Mouse (Mus musculus) myocyte (in vitro differentiated cells): ENCODE results near the gene Fgf11. TPM values are rescaled to one million over a fixed set of nuclear protein-coding genes. Genes with fewer than 3 reads are reported as not detected.

Experiments
- H3K27me3 ChIP-seq: one replicate; pipeline ENCODE4 v1.6.1; 2011; ENCODE audit not compliant: control insufficient read depth, insufficient read depth, insufficient read length
- H3K36me3 ChIP-seq: one replicate; pipeline ENCODE4 v1.6.1; 2011; ENCODE audit not compliant: control insufficient read depth, insufficient read depth
- H3K4me2 ChIP-seq: one replicate; pipeline ENCODE4 v1.6.1; 2011; ENCODE audit warnings: low read depth, control low read depth
- H3K4me3 ChIP-seq: one replicate; pipeline ENCODE4 v1.5.1; 2011; ENCODE audit warnings: mild to moderate bottlenecking, control low read depth, moderate library complexity
- H3K79me2 ChIP-seq: one replicate; pipeline ENCODE4 v1.6.1; 2011; ENCODE audit not compliant: control insufficient read depth, insufficient read depth
- H3ac ChIP-seq: one replicate; pipeline ENCODE4 v1.6.1; 2011; ENCODE audit not compliant: control insufficient read depth, insufficient read length
- CEBPB ChIP-seq: IDR thresholded peaks from 2 replicates; pipeline ENCODE4 v1.6.1; 2011; ENCODE audit warnings: mild to moderate bottlenecking, moderate library complexity; ENCODE audit not compliant: poor library complexity, insufficient read depth, severe bottlenecking
- E2F4 ChIP-seq: IDR thresholded peaks from one replicate; pipeline ENCODE4 v1.6.1; 2011; ENCODE audit warnings: mild to moderate bottlenecking, control low read depth, moderate library complexity; ENCODE audit not compliant: insufficient read depth
- MAX ChIP-seq: IDR thresholded peaks from one replicate; pipeline ENCODE4 v1.6.1; 2011; ENCODE audit warnings: low read depth, mild to moderate bottlenecking, control low read depth
- MYOD1 ChIP-seq, 3 experiments: IDR thresholded peaks; one replicate each; pipeline ENCODE4 v1.6.1; 2011; ENCODE audit warnings: control low read depth in 2 of 3, low read depth in 2 of 3, mild to moderate bottlenecking in 2 of 3, moderate library complexity in 1 of 3; ENCODE audit not compliant: insufficient read length in 2 of 3, control insufficient read depth in 1 of 3
- MYOG ChIP-seq, 3 experiments: IDR thresholded peaks; one replicate each; pipeline ENCODE4 v1.6.1; 2011; ENCODE audit warnings: control low read depth in 2 of 3, low read depth in 2 of 3, mild to moderate bottlenecking in 2 of 3; ENCODE audit not compliant: insufficient read length in 2 of 3, control insufficient read depth in 1 of 3, insufficient read depth in 1 of 3
- POLR2A ChIP-seq: IDR thresholded peaks from one replicate; pipeline ENCODE4 v1.6.1; 2011; ENCODE audit warnings: low read depth, mild to moderate bottlenecking, control low read depth, moderate library complexity; ENCODE audit not compliant: insufficient read length
- POLR2AphosphoS2 ChIP-seq: IDR thresholded peaks from one replicate; pipeline ENCODE4 v1.6.1; 2011; ENCODE audit warnings: low read depth, control low read depth; ENCODE audit not compliant: insufficient read length
- REST ChIP-seq: IDR thresholded peaks from one replicate; pipeline ENCODE4 v1.6.1; 2011; ENCODE audit warnings: mild to moderate bottlenecking, control low read depth, moderate library complexity; ENCODE audit not compliant: insufficient read depth, insufficient read length
- SRF ChIP-seq: IDR thresholded peaks from one replicate; pipeline ENCODE4 v1.6.1; 2011; ENCODE audit warnings: low read depth; ENCODE audit not compliant: control insufficient read depth, insufficient read length
- TCF12 ChIP-seq: IDR thresholded peaks from one replicate; pipeline ENCODE4 v1.6.1; 2011; ENCODE audit warnings: mild to moderate bottlenecking, control low read depth; ENCODE audit not compliant: poor library complexity, insufficient read depth, severe bottlenecking
- TCF3 ChIP-seq: IDR thresholded peaks from one replicate; pipeline ENCODE4 v1.6.1; 2011; ENCODE audit warnings: low read depth, control low read depth; ENCODE audit not compliant: insufficient read length
- USF1 ChIP-seq: IDR thresholded peaks from one replicate; pipeline ENCODE4 v1.6.1; 2011; ENCODE audit warnings: low read depth, mild to moderate bottlenecking, control low read depth, moderate library complexity
- polyA plus RNA-seq: library from polyadenylated mRNA; unstranded; fragments of >200 nt; fragmentation: generic; extraction: Trizol; gene quantifications from one replicate; pipeline ENCODE4 v1.2.1, GENCODE M21; 2012; ENCODE audit warnings: missing spikeins

The Fgf11 gene
- polyA plus RNA-seq = 17.5 TPM

GRCm38 (mm10) chr11:69801379-69801977, at the start of gene Fgf11:
Gene Fgf11 (minus strand): TSS chr11:69801857.
- H3K36me3 ChIP-seq = peaks cover 4% of the 10 kb centered on the region
- H3K4me3 ChIP-seq = peak within 1 kb of the TSS; percentile 65
- H3K27me3 ChIP-seq = no peaks in the 10 kb centered on the region
- peak within 1 kb of the TSS; percentile 3 for H3ac ChIP-seq
- TF ChIP-seq POLR2AphosphoS2 (peak; percentile 30), E2F4 (no peak), REST (no peak), SRF (no peak), MYOG (IDR thresholded peaks at IDR 0.05; ENCODE audit: control insufficient read depth in 1 of 3, insufficient read depth in 1 of 3, insufficient read length in 2 of 3, low read depth in 2 of 3) (peak in 1 of 3 experiments; percentile 30), POLR2A (peak; percentile 19), TCF3 (no peak), USF1 (no peak)
- peak within 1 kb of the TSS; percentile 99 for H3K4me2 ChIP-seq
- no peaks in the 10 kb centered on the region for H3K79me2 ChIP-seq

GRCm38 (mm10) chr11:69850754-69851153, 49.1 kb upstream of the Fgf11 start:
- H3K27me3 ChIP-seq = peaks cover 3% of the 10 kb centered on the region
- H3K4me2 ChIP-seq = no peak overlapping the region
- peaks cover 12% of the 10 kb centered on the region for H3K36me3 ChIP-seq
- TF ChIP-seq MYOG (IDR thresholded peaks at IDR 0.05; ENCODE audit: control insufficient read depth in 1 of 3, insufficient read depth in 1 of 3, insufficient read length in 2 of 3, low read depth in 2 of 3) = no peak
- no peak for TF ChIP-seq E2F4
- TF ChIP-seq MAX = no peak
- no peak for TF ChIP-seq TCF12
- no peak for TF ChIP-seq POLR2AphosphoS2
- TF ChIP-seq TCF3 = no peak
- no peak overlapping the region for H3K4me3 ChIP-seq
- no peak overlapping the region for H3ac ChIP-seq
- H3K79me2 ChIP-seq = peaks cover 9% of the 10 kb centered on the region

- Histone ChIP-seq H3K36me3 (peaks cover 12% of the 10 kb centered on the region), H3ac (no peak overlapping the region), H3K79me2 (peaks cover 9% of the 10 kb centered on the region), H3K4me2 (no peak overlapping the region), H3K27me3 (no peaks in the 10 kb centered on the region), H3K4me3 (no peak overlapping the region)
- no peak for TF ChIP-seq MAX
- no peak for TF ChIP-seq USF1
- no peak for TF ChIP-seq TCF3
- no peak for TF ChIP-seq TCF12
- no peak for TF ChIP-seq POLR2A
- no peak for TF ChIP-seq CEBPB
- no peak for TF ChIP-seq REST
- TF ChIP-seq SRF = no peak
Observed at GRCm38 (mm10) chr11:69849884-69850283, 48.2 kb upstream of the Fgf11 start.

- Histone ChIP-seq H3K4me2 (no peak overlapping the region), H3K36me3 (peaks cover 12% of the 10 kb centered on the region), H3ac (no peak overlapping the region), H3K27me3 (no peaks in the 10 kb centered on the region), H3K4me3 (no peak overlapping the region), H3K79me2 (peaks cover 9% of the 10 kb centered on the region)
- TF ChIP-seq MAX = no peak
- no peak for TF ChIP-seq CEBPB
- TF ChIP-seq E2F4 = no peak
- TF ChIP-seq TCF3 = no peak
- no peak for TF ChIP-seq REST
- no peak for TF ChIP-seq TCF12
- no peak for TF ChIP-seq POLR2AphosphoS2
- TF ChIP-seq MYOG (IDR thresholded peaks at IDR 0.05; ENCODE audit: control insufficient read depth in 1 of 3, insufficient read depth in 1 of 3, insufficient read length in 2 of 3, low read depth in 2 of 3) = no peak
- no peak for TF ChIP-seq SRF
- TF ChIP-seq USF1 = no peak
- no peak for TF ChIP-seq MYOD1 (IDR thresholded peaks at IDR 0.05; ENCODE audit: control insufficient read depth in 1 of 3, insufficient read length in 2 of 3, low read depth in 2 of 3)
- TF ChIP-seq POLR2A = no peak
Observed at GRCm38 (mm10) chr11:69849128-69849527, 47.5 kb upstream of the Fgf11 start.

GRCm38 (mm10) chr11:69848021-69848420, 46.4 kb upstream of the Fgf11 start:
- Histone ChIP-seq H3K79me2 (peaks cover 9% of the 10 kb centered on the region), H3K27me3 (no peaks in the 10 kb centered on the region), H3K4me3 (peak overlapping the region; percentile 97), H3K4me2 (peak overlapping the region; percentile 98), H3K36me3 (peaks cover 12% of the 10 kb centered on the region), H3ac (no peak overlapping the region)
- TF ChIP-seq MYOD1 (IDR thresholded peaks at IDR 0.05; ENCODE audit: control insufficient read depth in 1 of 3, insufficient read length in 2 of 3, low read depth in 2 of 3) = no peak
- no peak for TF ChIP-seq TCF3
- TF ChIP-seq TCF12 = no peak
- TF ChIP-seq USF1 = no peak
- no peak for TF ChIP-seq REST
- no peak for TF ChIP-seq E2F4
- no peak for TF ChIP-seq POLR2A
- no peak for TF ChIP-seq SRF
- TF ChIP-seq MYOG (IDR thresholded peaks at IDR 0.05; ENCODE audit: control insufficient read depth in 1 of 3, insufficient read depth in 1 of 3, insufficient read length in 2 of 3, low read depth in 2 of 3) = no peak
- no peak for TF ChIP-seq POLR2AphosphoS2
- no peak for TF ChIP-seq MAX
- TF ChIP-seq CEBPB = no peak
